Mouse (Mus musculus): Measurements from ENCODE around the gene Golga2. TPM values are rescaled to one million over a fixed set of nuclear protein-coding genes. Genes with fewer than 3 reads are reported as not detected.

The Golga2 gene
- 21.5 and 21.6 TPM in 2 replicates for polyA plus RNA-seq (2015; fragmentation: Nextera tagmentation; extraction: Ambion mirVana)

DNA sequence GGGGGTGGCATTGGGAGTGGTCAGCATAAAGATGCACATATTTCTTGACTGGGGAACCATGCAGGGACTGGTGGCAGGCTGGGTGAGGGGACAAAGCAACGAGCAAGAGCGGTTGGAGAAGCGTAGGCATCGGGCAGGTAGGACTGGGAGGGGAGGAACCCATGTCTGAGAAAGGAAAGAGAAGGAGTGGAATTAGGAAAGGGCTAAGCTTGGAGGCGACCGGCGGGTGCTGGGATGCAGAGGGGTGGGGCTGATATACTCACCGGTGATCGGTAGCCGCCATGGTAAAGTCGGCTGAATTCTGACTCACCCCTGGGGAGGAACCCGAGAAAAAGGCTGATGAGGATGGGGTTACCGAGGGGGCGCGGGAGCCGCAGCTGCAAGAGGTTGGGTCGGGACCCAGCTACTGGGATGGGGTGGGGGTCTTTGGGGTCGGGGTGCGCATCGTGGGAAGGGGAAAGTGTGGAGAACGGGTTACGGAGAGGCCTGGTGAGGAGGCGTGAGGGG lies at the start of gene Golga2:
Gene Golga2 (plus strand): TSS at position 51 of the 507 bp plus-strand sequence.
- H3K4me1 ChIP-seq (ENCODE audit: control insufficient read depth, insufficient read depth, low read length), result peaks cover 18% of the 10 kb centered on the region
- H3K4me3 ChIP-seq (ENCODE audit: low read length), result peak within 1 kb of the TSS; percentile 85
- H3K9me3 ChIP-seq (ENCODE audit: control insufficient read depth, low read length), result no peaks in the 10 kb centered on the region
- peaks cover 4% of the 10 kb centered on the region for H3K36me3 ChIP-seq (ENCODE audit: control insufficient read depth, insufficient read depth, low read length)
- H3K4me2 ChIP-seq (ENCODE audit: low read depth, low read length), result peak within 1 kb of the TSS; percentile 90
- H3K27ac ChIP-seq (ENCODE audit: low read length), result peak within 1 kb of the TSS; percentile 69
- WGBS, result under 1% methylated on average over 23 of the region's 23 CpGs
- H3K9ac ChIP-seq (ENCODE audit: low read depth, low read length), result peak within 1 kb of the TSS; percentile 94
- ATAC-seq, result peak; percentile 10; the same call in 1 of the 2 replicates
- H3K27me3 ChIP-seq (replicated peaks; ENCODE audit: control insufficient read depth, insufficient read depth, low read length), result no peaks in the 10 kb centered on the region

DNA sequence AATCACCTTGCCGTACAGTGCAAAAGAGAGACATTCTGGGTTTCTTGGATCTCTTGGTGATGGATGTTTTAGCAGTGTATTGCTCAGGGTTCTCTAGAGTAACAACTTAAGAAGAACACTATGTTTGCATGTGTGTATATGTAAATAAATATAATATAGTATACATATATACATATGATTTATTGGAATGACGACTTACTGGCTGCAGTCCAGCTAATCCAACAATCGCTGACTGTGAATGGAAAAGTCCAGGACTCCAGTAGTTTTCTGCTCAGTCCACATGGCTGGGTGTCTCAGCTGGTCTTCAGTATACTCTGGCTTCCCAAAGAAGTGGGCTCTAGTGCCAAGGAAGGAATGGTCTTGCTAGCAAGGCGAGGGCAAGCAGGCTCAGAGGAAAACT lies 49.6 kb upstream of the Golga2 start:
- peak overlapping the region; percentile 61 for H3K4me3 ChIP-seq (ENCODE audit: low read length)
- peak overlapping the region; percentile 82 for H3K9ac ChIP-seq (ENCODE audit: low read depth, low read length)
- ATAC-seq, result no peak
- WGBS, result 30% methylated on average over 4 of the region's 4 CpGs
- H3K9me3 ChIP-seq (ENCODE audit: control insufficient read depth, low read length), result no peaks in the 10 kb centered on the region
- H3K27ac ChIP-seq (ENCODE audit: low read length), result peak overlapping the region; percentile 86; the same call in 1 of the 2 replicates
- H3K36me3 ChIP-seq (ENCODE audit: control insufficient read depth, insufficient read depth, low read length), result peaks cover 3% of the 10 kb centered on the region; the same call in 1 of the 2 replicates
- peaks cover 16% of the 10 kb centered on the region for H3K4me1 ChIP-seq (ENCODE audit: control insufficient read depth, insufficient read depth, low read length)
- H3K4me2 ChIP-seq (ENCODE audit: low read depth, low read length), result peak overlapping the region; percentile 86
- no peaks in the 10 kb centered on the region for H3K27me3 ChIP-seq (replicated peaks; ENCODE audit: control insufficient read depth, insufficient read depth, low read length)

DNA sequence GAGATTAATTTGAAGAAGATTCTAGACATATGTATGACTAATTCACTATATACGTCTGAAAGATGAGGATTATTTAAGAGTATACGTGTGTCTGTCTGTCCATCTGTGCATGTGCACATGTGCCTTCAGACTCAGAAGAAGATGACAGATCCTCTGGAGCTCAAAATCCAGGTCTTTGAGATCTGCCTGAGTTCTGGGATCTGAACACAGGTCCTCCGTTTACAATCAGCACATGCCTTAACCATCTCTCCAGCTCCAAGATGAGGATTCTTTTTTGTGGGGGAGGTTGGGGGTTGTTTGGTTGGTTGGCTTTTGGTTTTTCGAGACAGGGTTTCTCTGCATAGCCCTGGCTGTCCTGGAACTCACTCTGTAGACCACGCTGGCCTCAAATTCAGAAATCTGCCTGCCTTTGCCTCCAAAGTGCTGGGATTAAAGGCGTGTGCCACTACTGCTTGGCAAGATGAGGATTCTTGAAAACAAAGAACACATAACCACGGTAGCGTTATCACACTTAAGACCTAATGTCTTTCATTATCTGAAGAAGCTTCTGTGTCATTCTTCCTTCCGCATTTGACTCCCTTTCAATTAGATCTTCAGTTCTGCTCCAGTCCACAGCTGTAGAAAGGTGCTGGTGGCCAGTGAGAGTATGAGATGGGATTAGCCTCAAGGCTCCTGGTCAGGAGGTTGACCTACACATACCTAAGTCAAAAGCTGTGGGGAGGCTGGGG lies 48.3 kb upstream of the Golga2 start:
- Histone ChIP-seq H3K9me3 (ENCODE audit: control insufficient read depth, low read length) (no peaks in the 10 kb centered on the region), H3K27ac (ENCODE audit: low read length) (no peak overlapping the region), H3K4me2 (ENCODE audit: low read depth, low read length) (no peak overlapping the region), H3K36me3 (ENCODE audit: control insufficient read depth, insufficient read depth, low read length) (no peaks in the 10 kb centered on the region), H3K4me3 (ENCODE audit: low read length) (no peak overlapping the region), H3K4me1 (ENCODE audit: control insufficient read depth, insufficient read depth, low read length) (peaks cover 16% of the 10 kb centered on the region), H3K9ac (ENCODE audit: low read depth, low read length) (no peak overlapping the region), H3K27me3 (replicated peaks; ENCODE audit: control insufficient read depth, insufficient read depth, low read length) (no peaks in the 10 kb centered on the region)
- ATAC-seq, result no peak
- 93% methylated on average over 9 of the region's 9 CpGs for WGBS

GRCm38 (mm10) chr2:32240591-32240990 lies 46.6 kb upstream of the Golga2 start:
- no peak overlapping the region for H3K4me3 ChIP-seq (ENCODE audit: low read length)
- peaks cover 8% of the 10 kb centered on the region for H3K4me1 ChIP-seq (ENCODE audit: control insufficient read depth, insufficient read depth, low read length)
- WGBS, result 82% methylated on average over 5 of the region's 5 CpGs
- H3K27me3 ChIP-seq (replicated peaks; ENCODE audit: control insufficient read depth, insufficient read depth, low read length), result no peaks in the 10 kb centered on the region
- no peak overlapping the region for H3K27ac ChIP-seq (ENCODE audit: low read length)
- no peak for ATAC-seq
- no peak overlapping the region for H3K9ac ChIP-seq (ENCODE audit: low read depth, low read length)
- H3K36me3 ChIP-seq (ENCODE audit: control insufficient read depth, insufficient read depth, low read length), result peaks cover 3% of the 10 kb centered on the region; the same call in 1 of the 2 replicates
- no peaks in the 10 kb centered on the region for H3K9me3 ChIP-seq (ENCODE audit: control insufficient read depth, low read length)
- H3K4me2 ChIP-seq (ENCODE audit: low read depth, low read length), result no peak overlapping the region

GRCm38 (mm10) chr2:32242986-32243385 lies 44.2 kb upstream of the Golga2 start:
- no peak overlapping the region for H3K4me3 ChIP-seq (ENCODE audit: low read length)
- no peak overlapping the region for H3K4me2 ChIP-seq (ENCODE audit: low read depth, low read length)
- H3K36me3 ChIP-seq (ENCODE audit: control insufficient read depth, insufficient read depth, low read length), result peaks cover 3% of the 10 kb centered on the region; the same call in 1 of the 2 replicates
- H3K4me1 ChIP-seq (ENCODE audit: control insufficient read depth, insufficient read depth, low read length), result peaks cover 1% of the 10 kb centered on the region
- ATAC-seq, result no peak
- no peaks in the 10 kb centered on the region for H3K27me3 ChIP-seq (replicated peaks; ENCODE audit: control insufficient read depth, insufficient read depth, low read length)
- 87% methylated on average over 4 of the region's 4 CpGs for WGBS
- H3K27ac ChIP-seq (ENCODE audit: low read length), result no peak overlapping the region
- no peaks in the 10 kb centered on the region for H3K9me3 ChIP-seq (ENCODE audit: control insufficient read depth, low read length)
- H3K9ac ChIP-seq (ENCODE audit: low read depth, low read length), result no peak overlapping the region

- peaks cover 3% of the 10 kb centered on the region; the same call in 1 of the 2 replicates for H3K36me3 ChIP-seq (ENCODE audit: control insufficient read depth, insufficient read depth, low read length)
- WGBS, result 86% methylated on average over 4 of the region's 4 CpGs
- no peaks in the 10 kb centered on the region for H3K4me1 ChIP-seq (ENCODE audit: control insufficient read depth, insufficient read depth, low read length)
Observed at GRCm38 (mm10) chr2:32246741-32247140, 40.4 kb upstream of the Golga2 start.

DNA sequence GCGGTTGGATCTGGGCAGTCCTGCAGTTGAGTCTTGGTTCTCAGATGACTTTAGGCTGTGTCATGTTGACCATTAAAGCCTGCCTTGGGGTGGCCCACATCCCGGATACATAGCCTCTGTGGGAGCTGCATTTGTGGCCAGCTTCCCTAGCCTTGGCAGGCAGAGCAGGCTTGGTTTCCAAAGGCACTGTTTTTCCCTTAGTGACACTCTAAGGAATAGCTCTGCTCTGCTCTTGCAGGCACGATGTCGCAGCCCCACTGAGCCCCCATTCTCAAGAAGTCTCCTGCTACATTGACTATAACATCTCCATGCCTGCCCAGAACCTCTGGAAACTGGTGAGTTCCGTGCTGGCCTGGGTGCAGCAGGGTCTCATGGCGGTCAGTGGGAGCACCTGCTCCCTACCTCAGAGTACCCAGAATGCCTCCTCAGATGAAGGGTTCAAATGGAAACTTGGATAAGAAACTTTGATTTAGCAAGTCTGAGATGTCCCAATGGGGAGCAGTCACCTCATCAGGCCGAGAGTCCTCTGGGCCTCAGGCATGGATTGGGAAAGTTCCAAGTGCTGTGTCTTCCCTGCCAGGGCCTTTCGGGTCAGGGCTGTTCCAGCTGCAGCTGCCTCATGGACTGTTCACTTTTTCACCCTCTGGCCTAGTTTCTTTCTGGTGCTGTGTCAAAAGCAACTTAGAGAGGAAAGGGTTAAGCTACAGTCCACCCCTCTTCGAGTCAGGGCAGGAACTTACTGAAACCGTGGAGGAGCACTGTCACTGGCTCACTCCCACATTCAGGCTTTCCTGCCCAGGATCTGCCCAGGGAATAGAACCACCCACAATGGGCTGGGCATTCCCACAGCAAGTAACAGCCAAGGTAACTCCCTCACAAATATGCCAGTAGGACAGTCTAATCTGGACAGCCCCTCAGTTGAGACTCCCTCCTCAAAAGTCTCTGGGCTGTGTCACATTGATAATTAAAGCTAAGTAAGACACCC lies 38.5 kb upstream of the Golga2 start:
- Histone ChIP-seq H3K9ac (ENCODE audit: low read depth, low read length) (no peak overlapping the region), H3K4me1 (ENCODE audit: control insufficient read depth, insufficient read depth, low read length) (no peaks in the 10 kb centered on the region), H3K36me3 (ENCODE audit: control insufficient read depth, insufficient read depth, low read length) (peaks cover 15% of the 10 kb centered on the region), H3K9me3 (ENCODE audit: control insufficient read depth, low read length) (no peaks in the 10 kb centered on the region), H3K27me3 (replicated peaks; ENCODE audit: control insufficient read depth, insufficient read depth, low read length) (no peaks in the 10 kb centered on the region), H3K4me2 (ENCODE audit: low read depth, low read length) (no peak overlapping the region), H3K4me3 (ENCODE audit: low read length) (no peak overlapping the region), H3K27ac (ENCODE audit: low read length) (no peak overlapping the region)
- no peak for ATAC-seq
- WGBS, result 80% methylated on average over 10 of the region's 10 CpGs

More at GRCm38 (mm10) chr2:32246741-32247140, 40.4 kb upstream of the Golga2 start:
- Histone ChIP-seq H3K4me3 (ENCODE audit: low read length) (no peak overlapping the region), H3K4me2 (ENCODE audit: low read depth, low read length) (no peak overlapping the region), H3K9me3 (ENCODE audit: control insufficient read depth, low read length) (no peaks in the 10 kb centered on the region), H3K9ac (ENCODE audit: low read depth, low read length) (no peak overlapping the region), H3K27me3 (replicated peaks; ENCODE audit: control insufficient read depth, insufficient read depth, low read length) (no peaks in the 10 kb centered on the region), H3K27ac (ENCODE audit: low read length) (no peak overlapping the region)
- no peak for ATAC-seq

DNA sequence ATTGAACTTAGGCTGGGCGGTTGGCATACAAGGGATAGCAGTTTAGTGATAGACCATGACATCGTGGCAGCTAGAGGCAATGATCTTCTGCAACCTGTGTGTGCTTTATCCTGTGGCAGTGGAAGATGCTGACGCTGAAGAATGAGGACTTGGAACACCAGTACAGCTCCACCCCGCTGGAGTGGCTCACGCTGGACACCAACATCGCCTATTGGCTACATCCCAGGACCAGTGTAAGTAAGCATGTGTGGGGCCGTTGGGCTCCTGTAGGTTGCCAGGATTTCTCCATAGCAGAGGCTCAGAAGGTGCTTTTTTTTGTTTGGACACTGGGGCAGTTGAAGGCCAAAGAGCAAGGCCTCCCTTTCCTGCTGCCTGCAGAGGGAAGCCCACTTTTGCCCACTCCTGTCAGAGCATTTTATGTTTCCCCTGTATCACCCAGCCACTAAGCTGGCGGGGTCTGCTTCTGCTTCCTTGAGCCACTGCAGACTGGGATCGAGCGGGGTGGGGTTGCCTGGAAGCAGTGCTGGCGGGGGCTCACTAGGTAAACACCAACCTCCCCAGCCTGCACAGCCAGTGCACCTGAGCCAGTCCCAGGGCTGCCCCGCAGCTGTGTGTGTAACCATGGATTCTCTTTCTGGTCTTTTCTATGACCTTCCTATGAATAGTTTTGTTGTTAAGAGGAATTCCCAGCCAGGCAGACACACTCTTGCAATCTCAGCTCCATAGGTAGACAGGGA lies 35.2 kb upstream of the Golga2 start:
- H3K27ac ChIP-seq (ENCODE audit: low read length), result no peak overlapping the region
- peaks cover 21% of the 10 kb centered on the region for H3K36me3 ChIP-seq (ENCODE audit: control insufficient read depth, insufficient read depth, low read length)
- ATAC-seq, result no peak; the same call in 1 of the 2 replicates
- H3K4me3 ChIP-seq (ENCODE audit: low read length), result no peak overlapping the region
- H3K9me3 ChIP-seq (ENCODE audit: control insufficient read depth, low read length), result no peaks in the 10 kb centered on the region
- H3K4me2 ChIP-seq (ENCODE audit: low read depth, low read length), result no peak overlapping the region
- no peak overlapping the region for H3K9ac ChIP-seq (ENCODE audit: low read depth, low read length)
- H3K27me3 ChIP-seq (replicated peaks; ENCODE audit: control insufficient read depth, insufficient read depth, low read length), result no peaks in the 10 kb centered on the region
- H3K4me1 ChIP-seq (ENCODE audit: control insufficient read depth, insufficient read depth, low read length), result no peaks in the 10 kb centered on the region
- 73% methylated on average over 12 of the region's 12 CpGs for WGBS

All from intestine, embryonic 16.5 days (tissue).